Mouse (Mus musculus) heart, adult 18-20 months (tissue): Measurements from ENCODE around the gene Arfgef2. TPM values are rescaled to one million over a fixed set of nuclear protein-coding genes. Genes with fewer than 3 reads are reported as not detected.

Source experiments
- DNase-seq, 2 experiments: peaks; one replicate each; pipeline ENCODE4 v3.0.0; 2021 to 2022; ENCODE audit warnings: mixed read lengths in 1 of 2
- total RNA-seq, 2 experiments: library from RNA; stranded (reverse); gene quantifications; 2 replicates each; pipeline ENCODE4 v1.2.3; 2021

The Arfgef2 gene
- total RNA-seq, 2 experiments from 2014 or later, result 48.5 to 49.4 TPM

DNA sequence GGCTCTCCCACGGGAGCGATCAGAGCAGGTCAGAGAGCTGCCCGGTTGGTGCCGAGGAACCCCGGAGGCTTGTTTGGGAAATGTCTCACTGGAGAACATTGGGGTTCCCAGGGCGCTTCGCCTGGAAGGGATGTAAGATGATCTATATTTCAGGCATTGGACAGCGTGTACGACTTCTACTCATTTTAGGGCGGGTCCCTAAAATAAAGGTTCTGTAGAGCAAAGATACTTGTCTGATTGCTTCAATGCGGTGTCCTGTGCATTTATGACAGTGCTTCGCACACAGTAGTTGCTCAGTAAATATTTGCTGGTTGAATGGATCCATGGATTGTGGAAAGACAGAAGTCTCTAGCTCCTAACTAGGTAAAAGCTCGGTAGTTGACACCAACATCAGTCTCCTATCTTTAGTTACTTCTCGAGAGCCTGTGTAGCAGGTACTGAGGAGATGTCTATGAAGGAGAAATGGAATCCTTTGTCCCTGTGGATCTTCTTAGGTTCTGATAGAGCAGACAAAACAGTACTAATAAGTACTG lies 851 bp downstream of the Arfgef2 start:
- no peak for DNase-seq

DNA sequence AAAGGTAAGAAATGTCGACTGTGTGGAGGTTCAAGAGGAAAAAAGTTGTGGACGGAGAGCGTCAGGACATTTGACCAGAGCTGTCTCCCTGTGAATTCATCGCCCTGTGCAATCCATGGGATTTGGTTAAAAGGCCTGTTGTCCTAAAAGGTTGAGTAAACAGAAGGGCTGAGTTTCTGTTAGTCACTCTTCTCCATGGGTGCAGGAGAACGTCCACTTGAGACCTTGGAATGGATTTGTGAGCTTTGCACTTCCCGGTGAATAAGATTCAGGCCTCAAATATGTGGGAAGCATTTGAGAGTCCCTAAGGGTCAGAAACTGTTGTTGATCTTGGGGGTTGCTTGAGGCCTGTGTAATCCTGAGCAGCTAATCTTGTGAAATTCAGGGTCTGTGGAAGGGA lies 1.4 kb downstream of the Arfgef2 start:
- no peak for DNase-seq

DNA sequence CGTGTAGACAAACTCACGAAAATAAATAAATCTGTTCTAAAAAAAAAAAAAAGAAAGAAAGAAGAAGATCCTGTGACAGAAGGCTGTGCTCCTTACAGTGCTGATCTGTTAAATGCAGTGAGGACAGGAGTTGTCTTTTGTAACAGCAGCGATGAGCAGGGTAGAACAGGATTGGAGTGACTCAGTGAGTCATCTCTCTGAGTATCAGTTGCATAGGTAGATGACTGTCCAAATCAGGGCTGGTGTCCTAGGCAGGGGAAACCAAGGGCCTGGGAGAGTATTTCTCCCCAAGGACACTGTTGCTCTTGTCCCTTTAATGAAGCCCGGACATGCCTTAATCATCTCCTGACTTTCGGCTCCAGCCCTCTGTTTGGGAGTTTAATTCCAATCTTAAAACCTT lies 4.1 kb downstream of the Arfgef2 start:
- no peak for DNase-seq

DNA sequence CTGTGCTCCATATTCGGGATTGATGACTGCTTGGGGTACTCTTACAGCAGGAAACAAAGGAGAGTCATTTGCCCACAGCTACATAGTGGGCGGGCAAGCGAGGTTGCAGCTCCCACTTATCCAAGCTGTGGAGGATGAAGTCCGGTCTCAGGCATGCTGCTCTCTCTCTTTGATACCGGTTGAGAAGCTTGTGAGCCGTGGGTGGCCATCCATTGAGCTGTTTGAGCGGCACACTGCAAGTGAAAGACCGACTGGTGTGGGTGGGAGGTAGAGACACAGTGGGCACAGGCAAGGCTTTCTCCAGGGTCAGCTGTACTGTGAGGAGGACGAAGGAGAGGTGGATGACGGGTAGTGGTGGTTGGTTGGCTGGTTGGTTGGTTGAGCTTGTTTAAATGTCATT lies 5.4 kb downstream of the Arfgef2 start:
- DNase-seq, result no peak

DNA sequence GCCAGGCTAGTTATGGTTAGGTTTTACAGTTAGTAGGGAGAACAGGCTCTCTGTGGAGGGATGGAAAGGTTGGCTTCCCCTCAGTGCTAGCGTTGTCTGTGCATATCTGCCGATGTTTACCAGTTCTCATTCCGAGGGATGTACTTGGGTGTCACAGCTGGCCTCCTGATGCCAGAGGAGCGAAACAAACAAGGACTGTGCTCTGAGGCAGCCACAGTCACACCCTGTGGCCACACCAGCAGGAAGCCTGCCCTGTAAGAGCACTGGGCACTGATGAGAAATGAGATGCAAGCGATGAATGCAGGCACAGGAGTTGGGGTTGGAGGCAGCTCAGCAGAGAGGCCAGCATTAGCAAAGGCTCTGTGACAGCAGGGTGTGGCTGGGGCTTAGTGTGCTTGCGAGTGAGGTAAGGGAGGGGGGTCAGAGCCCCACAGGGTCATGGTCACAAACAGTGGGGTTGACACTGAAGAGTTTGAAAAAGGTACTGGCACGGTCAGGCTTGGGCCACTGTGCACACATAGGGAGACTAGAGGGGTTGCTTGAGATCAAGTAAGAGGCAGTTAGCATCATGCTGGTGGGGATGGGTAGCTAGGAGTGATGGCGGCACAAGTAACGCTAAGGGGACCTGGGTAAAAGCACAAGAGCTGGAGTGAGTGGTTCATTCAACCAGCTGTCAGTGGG lies 13.2 kb downstream of the Arfgef2 start:
- no peak for DNase-seq

DNA sequence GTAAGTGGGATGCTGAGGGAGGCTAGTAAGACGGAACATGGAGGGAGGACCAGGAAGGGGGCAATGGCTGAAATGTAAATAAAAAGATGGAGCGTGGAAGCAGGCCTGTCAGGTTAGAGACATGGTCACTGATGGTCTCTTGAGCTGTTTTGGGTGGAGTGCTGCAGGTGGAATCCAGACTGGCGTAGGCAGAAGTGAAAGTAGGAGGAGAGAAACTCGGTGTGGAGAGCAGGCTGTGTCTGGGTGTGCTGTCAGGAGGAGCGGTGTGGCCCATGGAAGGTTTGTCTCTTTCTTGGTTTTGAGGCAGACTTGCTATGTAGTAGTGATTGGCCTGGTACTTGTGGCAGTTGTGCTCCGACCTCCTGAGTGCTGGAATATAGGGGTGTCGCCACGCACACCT lies 14.5 kb downstream of the Arfgef2 start:
- no peak for DNase-seq

DNA sequence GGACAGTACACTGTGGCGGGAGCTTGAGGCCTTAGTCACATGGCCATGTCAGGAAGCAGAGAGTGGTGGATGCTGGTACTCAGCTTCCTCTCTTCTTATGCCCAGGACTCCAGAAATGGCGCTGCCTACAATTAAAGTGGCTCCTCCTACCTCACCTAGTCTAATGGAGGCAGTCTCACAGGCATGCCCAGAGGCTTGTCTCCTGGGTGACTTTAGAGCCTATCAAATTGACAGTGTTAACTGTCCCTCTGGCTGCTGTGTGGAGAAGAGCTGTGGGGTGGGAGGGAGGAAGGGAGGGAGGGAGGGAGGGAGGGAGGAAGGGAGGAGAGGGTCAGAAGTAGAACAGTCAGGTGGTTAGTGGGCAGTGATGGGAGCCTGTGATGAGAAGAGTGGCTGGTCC lies 15.5 kb downstream of the Arfgef2 start:
- DNase-seq, result no peak

DNA sequence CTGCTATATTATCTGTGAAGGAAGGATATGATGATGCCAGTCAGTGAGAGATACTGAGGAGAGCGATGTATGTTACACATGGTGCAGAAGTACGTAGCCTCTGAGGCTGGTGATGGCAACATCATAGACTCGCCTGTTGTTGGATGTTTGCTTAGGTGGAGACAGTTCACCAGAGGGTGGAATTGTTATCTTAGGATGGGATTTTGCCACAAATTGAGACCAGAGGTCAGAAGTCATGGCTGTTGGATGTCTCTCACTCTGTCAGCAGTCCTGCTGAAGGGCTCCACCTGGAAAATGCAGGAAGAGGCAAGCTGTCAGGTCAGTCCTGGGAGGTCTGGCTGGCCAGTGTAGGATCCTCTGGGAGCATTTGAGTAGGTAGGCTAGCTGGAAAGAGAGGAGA lies 16.0 kb downstream of the Arfgef2 start:
- no peak for DNase-seq

DNA sequence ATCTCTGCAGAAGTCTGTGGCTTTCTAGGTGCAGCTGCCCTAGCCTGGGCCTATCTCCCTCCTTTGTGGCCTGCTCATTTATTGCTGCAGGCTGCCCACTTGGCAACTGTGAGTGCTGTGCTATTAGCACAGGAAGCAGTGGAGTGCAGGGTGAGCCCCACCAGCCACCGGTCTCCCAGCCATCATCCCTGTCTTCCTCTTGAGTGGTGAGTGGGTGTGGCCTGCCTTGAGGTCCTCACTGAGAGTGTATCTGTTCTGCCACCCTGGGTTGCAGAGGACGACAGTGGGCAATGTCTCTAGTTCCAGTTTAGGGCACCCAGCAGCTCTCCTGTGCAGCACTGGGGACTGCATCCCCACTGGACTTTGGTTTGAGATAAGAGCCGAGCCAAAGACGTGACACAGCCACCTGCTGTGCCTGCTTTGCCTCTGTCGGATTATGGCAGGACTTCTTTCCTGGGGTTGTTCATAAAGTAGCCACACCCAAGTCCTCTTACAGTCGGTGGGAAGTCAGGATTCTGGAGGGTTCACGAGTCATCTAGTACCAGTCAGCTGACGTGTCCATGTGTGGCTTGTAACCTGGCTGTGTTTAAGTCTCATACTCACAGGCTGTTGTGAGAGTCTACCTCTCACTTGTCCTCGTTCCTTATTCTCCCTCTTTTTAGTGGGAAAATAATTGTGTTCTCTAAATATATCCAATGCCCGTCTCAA lies 16.9 kb downstream of the Arfgef2 start:
- DNase-seq, result no peak

DNA sequence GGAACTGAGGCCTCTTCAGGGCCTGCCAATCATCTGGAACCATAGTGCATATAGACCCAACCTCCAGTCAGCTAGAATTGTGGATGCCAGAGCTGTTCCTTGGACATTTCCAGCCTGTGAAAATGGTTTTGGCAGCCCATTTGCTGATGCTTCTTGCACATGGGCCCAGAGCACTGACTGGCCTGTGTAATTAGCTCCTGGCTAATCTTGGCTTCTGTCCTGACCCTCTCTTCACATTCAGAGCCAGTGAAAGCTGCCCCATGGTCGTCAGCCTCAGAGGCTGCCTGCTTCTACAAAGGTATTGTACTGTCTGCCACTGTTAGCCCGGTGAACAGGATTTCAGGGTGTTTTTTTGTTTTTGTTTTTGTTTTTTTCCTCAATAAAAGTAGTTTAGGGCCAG lies 17.5 kb downstream of the Arfgef2 start:
- no peak for DNase-seq

DNA sequence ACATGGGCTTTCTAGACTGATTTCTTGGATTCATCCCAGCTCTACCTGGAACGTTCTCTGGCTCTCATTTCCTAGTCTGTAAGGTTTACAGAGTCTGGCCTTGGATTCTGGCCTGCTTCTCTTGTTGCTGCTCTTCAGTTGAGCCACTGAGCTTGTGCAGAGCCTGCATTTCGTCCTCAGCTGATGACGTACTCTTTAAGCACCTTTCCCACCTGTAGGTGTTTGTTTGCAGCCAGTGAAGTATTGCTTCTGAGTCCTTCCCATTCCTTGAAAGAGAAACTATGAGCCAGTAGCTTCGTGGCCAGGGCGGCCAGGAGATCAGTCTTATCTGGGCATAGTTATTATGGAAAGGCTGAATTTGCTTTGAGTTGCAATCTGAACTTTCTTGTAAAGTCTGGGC lies 19.0 kb downstream of the Arfgef2 start:
- DNase-seq, result no peak

DNA sequence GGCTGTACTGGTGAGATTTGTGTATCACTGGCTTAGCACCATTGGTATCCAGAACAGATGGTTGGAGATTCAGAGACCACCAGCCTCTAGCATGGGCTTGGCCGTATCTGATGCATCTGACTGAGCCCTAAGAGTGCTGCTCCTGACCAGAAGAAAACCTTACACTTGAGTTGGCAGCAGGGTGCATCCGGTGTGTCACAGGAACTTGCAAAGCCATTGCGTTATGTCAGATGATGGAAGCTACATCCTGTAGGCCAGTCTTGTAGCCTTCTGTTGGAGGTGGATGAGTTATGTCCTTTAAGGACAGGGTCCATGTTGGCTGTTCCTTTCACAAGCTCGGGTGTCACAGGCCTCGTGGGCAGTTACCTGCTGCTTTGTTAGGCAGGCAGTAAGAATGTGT lies 19.6 kb downstream of the Arfgef2 start:
- DNase-seq, result no peak

DNA sequence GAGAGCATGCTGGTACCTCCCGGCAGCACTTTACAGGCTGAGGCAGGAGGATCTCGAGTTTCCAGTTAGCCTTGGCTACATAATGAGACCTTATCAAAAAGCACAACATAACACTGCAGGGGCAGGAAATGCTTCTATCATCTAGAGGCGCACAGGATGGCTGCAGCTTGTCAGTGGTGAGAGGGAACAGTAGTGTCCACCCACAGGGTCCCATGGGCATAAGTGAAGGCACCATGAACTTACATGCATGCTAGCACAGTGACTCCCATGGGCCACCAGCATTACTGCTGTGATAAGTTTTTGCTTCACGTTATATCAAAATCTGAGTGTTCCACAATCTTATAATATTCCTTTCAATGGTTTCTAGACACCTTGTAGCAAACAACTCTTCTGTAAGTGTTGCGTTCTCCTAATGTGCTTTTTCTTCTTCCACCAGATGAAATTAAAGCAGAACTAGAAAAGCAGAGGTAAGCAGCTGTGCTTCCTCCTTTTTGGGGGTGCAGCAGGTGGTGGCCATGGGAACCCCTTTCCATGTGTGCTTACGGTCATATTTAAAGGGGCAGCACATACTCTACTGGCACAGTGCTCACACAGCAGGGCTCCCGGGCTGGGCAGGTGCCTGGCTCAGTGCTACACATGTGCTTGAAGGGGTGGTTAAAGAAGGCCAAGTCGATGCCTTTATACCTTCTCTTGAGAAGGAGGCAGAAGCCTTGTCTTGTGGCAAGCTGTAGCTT lies 21.3 kb downstream of the Arfgef2 start:
- DNase-seq, result peak in 1 of 2 experiments; percentile 23

DNA sequence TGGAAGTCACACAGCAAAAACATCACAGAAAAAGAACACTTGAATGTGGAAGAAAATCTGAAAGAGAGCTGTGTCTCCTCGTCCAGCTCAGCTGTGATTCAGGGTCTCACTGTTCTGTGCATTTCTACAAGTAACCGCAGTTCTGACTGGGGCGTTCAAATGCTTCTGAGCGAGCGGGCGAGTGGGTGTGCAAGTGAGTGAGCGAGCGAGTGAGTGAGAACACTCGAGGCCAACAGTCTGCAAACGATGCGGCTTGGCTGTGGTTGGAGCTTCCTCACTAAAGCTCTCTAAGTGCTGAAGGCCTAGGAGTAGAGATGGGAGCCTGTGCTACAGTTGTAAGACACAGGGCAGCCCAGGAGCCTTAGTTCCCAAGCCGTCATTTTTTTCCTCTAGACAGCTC lies 22.9 kb downstream of the Arfgef2 start:
- no peak for DNase-seq

DNA sequence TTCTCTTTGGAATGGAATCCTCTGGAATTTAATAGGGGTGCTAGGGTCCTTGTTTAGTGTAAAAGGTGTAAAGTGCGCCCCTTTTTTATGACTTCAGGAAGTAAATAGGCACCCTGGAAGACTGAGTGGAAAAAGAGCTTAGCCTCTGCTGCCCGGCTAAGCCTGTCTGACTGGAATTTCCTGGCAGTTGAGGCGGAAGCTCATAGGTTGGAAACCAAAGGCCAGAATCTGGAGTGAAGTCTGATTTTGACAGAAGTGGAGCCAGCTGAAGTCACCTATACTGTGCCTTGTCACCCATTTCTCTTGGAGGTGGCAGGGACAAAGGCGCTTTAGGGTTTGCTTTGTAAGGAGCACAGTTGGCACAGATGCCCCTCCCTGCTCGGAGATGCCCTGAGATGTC lies 25.0 kb downstream of the Arfgef2 start:
- no peak for DNase-seq

DNA sequence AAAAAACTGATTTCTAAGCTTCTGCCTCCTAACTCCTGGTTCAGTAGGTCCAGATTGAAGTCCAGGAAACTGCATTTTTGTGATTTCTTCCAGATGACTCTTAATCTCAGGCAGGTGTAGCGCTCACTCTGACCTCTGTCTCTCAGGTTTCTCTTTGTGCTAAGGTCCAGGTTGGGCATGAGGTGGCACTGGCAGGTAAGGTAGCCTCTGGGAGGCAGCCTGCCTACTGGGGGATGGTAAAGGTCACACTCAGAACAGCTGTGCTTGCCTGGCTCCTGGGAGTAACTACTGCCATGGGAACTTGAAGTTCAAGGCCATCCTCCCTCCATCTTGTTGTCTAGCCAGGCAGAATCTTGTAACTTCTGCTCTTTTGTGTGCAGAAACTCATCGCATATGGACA lies 28.7 kb downstream of the Arfgef2 start:
- DNase-seq, result no peak

DNA sequence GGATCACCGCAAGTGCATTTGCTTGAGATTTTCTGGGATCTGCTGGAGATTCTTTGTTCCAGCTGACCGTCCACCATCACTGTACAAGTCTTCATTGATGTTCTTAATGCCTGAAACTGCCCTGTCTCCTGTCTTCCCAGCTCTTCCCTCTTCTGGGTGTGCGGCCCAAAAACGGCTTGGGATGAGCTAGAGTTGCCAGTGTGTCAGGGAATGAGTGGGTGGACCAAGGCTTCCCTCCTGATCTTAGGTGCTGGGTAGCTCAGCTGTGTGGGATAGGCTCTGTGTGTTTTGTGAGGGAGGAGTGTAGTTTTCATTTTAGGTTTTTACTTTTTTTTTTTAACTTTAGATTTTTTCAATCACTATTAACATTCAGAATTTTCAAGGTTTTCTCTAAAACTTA lies 29.4 kb downstream of the Arfgef2 start:
- no peak for DNase-seq

DNA sequence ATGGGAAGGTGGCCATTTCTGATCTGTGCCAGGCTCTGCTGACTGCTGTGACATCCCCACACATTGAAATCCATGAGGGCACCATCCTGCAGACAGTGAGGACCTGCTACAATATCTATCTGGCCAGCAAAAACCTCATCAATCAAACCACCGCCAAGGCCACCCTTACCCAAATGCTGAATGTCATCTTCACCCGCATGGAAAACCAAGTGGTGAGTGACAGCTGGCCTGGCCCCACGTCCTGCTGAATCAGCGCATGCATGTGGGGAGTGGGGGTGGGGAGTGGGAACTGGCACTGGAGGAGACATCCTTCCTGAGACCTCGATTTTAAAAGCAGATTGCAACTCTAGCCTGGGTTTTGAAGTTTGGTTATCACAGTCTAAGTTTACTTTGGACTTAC lies 30.2 kb downstream of the Arfgef2 start:
- DNase-seq, result no peak

DNA sequence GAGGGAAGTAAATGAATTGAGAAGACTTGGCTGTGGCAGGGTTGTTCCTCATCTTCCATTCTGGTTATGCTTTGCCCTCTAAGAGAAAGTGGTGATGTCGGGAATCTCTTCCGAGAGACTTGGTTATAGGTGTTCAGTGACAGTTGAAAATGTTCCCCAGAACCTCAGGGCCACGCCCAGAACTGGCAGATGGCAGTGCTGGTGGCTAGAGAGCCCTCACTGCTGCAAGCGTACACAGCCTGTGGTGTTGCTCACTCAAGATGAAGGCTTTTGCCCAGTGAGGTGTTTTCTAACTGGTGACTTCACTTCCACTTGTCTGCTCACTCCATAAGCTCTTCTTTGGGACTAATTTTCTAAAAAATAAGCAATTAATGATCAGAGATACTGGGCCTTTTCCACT lies 36.4 kb downstream of the Arfgef2 start:
- DNase-seq, result no peak

DNA sequence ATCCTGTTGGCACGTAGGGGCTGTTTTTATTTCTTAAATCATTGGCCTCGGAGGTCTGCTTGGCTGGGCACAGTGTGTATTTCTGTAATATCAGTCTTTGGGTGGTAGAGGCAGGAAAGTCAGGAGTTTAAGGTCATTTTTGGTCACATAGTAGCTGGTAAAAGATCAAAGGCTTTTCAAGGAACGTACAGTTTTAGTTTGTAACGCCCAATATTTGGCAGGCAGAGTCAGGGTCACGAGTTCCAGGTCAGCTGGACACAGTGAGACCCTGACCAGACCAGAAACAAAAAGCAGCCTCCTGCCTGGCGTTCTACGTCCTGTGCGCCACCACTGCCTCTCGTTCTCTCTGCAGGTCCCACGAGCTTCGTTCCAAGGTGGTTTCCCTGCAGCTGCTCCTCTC lies 45.3 kb downstream of the Arfgef2 start:
- no peak for DNase-seq

DNA sequence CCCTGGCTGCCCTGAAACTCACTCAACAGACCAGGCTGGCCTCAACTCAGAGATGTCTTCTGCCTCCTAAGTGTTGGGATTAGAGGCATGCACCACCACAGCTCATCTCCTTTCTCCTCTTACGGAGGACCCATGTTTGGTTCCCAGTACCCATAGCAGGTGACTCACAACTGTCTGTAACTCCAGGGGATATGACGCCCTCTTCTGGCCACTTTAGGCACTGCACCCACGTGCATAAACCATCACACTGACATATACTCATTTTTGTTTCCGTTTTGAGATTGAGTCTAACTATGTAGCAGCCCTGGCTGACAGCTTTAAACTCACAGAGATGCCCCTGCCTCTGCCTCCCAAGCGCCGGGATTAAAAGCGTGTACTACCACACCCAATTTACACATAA lies 46.9 kb downstream of the Arfgef2 start:
- DNase-seq, result no peak

DNA sequence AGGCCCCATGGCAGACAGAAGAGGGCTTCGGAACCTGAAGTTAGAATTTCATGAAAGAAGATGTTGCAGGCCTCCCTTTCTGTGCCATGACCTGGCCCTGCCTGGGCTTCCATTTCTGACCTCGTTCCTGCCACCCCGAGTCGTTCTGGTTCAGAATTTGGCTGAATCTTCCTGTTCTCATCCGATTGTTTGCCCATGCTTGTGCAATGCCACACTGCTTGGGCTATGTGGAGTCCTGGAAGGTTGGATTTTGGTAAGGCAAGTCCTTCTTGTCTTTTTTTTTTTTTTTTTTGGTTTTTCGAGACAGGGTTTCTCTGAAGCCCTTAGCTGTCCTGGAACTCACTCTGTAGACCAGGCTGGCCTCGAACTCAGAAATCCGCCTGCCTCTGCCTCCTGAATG lies 50.4 kb downstream of the Arfgef2 start:
- DNase-seq, result no peak

DNA sequence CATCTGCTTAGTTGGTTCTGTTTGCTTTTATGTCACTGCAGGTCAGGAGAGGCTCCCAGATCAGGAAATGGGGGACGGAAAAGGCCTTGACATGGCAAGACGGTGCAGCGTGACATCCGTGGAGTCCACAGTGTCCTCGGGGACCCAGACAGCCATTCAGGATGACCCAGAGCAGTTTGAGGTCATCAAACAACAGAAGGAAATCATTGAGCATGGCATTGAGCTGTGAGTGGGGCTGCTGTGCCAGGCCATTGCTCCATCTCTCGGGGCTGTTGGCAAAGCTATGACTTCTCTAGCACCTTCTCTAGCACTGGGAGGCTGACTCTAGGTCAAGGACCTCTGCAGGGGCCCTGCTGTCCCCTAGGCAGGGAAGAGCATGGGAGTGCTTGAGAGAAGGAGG lies 51.0 kb downstream of the Arfgef2 start:
- no peak for DNase-seq
